Mouse (Mus musculus): Measurements from ENCODE around the gene Btla.

DNA sequence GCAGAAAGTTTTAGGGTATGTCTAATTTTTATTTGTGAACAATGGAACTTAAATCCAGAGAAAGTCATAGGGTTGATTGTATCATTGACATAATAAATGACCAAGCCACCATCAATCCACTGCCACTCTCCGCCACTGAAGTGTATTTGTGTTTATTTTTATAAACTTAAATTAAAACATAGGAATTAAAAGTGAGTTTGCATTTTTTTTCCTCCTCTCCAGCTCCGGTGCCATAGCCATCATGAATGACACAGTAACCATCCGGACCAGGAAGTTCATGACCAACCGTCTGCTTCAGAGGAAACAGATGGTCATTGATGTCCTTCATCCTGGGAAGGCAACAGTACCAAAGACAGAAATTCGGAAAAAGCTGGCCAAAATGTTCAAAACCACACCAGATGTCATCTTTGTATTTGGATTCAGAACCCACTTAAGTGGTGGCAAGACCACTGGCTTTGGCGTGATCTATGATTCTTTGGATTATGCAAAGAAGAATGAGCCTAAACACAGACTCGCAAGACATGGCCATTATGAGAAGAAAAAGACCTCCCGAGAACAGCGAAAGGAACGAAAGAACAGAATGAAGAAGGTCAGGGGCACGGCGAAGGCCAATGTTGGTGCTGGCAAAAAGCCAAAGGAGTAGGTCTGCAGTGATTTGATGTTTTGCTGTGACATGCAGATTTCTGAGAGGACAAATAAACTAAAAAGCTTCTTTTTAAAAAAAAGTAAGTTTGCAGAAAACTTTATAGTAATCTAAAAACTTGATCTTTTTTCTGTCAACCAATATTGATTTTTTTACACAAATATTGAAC is 19.1 kb upstream of the Btla start:
- no peak for TF ChIP-seq CTCF (IDR thresholded peaks at IDR 0.05; ENCODE audit: control insufficient read depth, insufficient read depth, insufficient read length)
- no peak for TF ChIP-seq FOSL1 (IDR thresholded peaks at IDR 0.05; ENCODE audit: insufficient read depth, low read length, poor library complexity, severe bottlenecking)
- no peak for TF ChIP-seq MAX (IDR thresholded peaks at IDR 0.05)
- no peak for TF ChIP-seq USF1 (IDR thresholded peaks at IDR 0.05; ENCODE audit: low read depth)
